Mouse (Mus musculus) c-Kit-positive CD71-negative TER-119-negative erythroid progenitor cells, embryonic 14.5 days (primary cell): ENCODE data around the gene Olfr487.
"Not testable (repeated sequence)": the region's sequence is repeated elsewhere in the genome, so short reads cannot be mapped to it uniquely, and the experiment has no call there.

Experiments
- DNase-seq: peaks from one replicate; pipeline ENCODE4 v3.0.0-alpha.2; 2013; ENCODE audit warnings: low read depth

Gene Olfr487

GRCm38 (mm10) chr7:108214536-108214935 lies at the start of gene Olfr487:
TSS of gene Olfr487 (minus strand) at chr7:108214636.
- not testable (repeated sequence) for DNase-seq

DNA sequence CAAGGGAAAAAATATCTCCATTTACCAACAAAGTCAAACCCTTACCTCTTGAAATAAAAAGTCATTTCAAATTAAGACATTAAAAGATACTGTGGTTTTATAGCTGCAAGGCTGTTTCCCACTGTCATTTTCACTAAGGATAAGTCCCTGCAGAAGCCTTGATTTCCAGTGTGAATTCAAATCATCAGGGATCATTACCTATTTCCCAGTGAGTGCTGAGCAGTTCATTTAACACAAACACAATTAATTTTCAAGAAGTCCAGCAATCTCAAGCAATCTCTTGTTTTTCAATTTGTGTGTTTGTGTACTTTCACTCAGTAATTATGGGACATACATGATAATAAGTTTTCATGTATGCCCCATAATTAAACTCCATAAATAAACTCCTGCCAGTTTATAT lies 43.8 kb upstream of the Olfr487 start, which contains the start of gene Olfr488:
Olfr488 (minus strand) TSS at position 101 of the 400 bp plus-strand sequence.
- DNase-seq: no peak

GRCm38 (mm10) chr7:108233551-108233950 lies 19.1 kb upstream of the Olfr487 start:
- no peak for DNase-seq

DNA sequence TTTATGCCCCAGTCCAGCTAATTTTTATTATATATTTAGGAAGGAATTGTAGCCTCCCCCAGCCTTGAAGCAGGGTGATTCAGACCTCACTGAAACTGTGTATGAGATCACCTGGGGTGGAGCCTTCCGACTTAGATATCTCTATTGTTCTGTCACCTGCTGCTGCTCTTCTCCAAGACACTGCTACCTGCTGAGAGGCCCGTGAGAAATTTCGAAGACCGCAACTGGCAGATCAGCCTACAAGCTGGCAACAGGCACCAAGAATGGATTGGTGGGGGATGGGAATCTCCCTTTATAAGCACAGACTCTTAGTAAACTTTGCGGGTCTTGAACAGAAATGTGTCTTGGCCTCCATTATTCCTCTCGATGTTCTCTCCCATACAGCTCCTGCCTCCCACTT lies 17.5 kb downstream of the Olfr487 start:
- DNase-seq: no peak

- DNase-seq: not testable (repeated sequence)
Measured at GRCm38 (mm10) chr7:108196337-108196736, 18.1 kb downstream of the Olfr487 start.

DNA sequence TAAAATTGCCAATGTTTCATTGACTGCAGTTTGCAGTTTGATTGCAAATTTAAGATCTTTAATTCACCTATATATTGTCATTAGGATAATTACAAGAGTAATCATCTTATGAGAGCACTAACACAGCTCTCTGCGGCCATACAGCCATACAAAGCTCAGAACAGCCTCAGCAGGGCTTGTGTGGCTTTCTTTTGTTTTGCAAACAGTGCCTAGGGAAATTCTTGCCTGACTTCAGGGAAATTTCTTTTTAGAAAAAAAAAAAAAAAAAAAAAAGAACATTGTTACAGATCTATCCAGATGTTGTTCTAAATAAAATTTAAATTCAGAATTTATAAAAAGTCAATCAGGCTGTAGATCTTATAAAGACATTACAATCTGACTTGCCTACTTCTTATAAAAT lies 21.7 kb downstream of the Olfr487 start:
- not testable (repeated sequence) for DNase-seq

- DNase-seq: not testable (repeated sequence)
Measured at GRCm38 (mm10) chr7:108191196-108191595, 23.2 kb downstream of the Olfr487 start.

GRCm38 (mm10) chr7:108185237-108185636 lies 29.2 kb downstream of the Olfr487 start:
- DNase-seq: not testable (repeated sequence)

DNA sequence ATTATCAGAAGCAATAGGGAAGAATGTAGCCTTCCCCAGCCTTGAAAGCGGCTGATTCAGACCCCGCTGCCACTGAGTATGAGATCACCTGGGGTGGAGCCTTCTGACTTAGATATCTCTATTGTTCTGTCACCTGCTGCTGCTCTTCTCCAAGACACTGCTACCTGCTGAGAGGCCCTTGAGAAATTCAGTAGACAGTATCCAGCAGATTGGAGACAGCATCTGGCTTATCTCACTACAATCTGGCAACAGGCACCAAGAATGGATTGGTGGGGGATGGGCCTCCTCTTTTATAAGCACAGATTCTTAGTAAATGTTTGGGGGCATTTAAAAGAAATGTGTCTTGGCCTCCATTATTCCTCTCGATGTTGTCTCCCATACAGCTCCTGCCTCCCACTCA lies 30.0 kb downstream of the Olfr487 start:
- DNase-seq: not testable (repeated sequence)

DNA sequence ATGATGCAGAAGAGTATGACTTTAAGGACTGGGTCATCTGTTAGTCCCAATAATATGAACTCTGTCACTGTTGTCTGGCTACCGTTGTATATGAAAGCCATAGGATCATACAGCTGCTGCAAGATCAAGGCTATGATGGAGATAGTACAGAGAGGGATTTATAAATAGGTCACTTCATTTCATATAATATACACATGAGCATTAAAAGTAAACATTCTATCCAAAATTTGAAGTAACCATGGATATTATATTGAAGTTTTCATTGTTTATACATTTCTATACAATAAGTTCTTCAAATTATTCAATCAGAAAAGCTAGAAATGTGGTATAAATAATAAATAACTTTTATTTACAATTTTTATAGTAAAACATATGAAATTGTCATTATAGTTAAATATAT lies 41.8 kb downstream of the Olfr487 start, which contains the start of gene Olfr486:
Olfr486 (minus strand) TSS at position 101 of the 400 bp plus-strand sequence.
- not testable (repeated sequence) for DNase-seq

- DNase-seq: no peak
Measured at GRCm38 (mm10) chr7:108159771-108160170, 54.7 kb downstream of the Olfr487 start, which contains the start of gene Olfr485. TSS of gene Olfr485 (minus strand) at chr7:108159871.
